Mouse (Mus musculus): ENCODE measurements around the gene Ulk3.

DNA sequence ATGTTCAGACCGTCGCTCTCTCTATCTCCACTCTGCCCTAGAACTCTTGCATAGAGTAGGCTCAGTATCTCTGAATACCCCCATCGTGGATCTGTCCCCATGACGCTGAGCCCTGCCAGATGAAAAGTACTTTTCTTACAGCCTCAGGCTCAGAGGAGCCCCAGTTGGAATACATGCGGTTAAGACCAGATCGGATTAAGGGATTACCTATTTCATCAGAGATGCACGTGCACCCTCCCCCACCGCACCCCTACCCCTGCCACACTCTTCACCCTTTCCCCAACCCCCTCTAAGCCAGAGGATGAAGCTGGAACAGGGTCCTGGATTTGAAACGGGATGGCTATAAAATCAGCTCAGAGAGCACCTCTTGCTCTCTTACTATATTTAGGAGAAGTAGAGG is 16.3 kb downstream of the Ulk3 start:
- TF ChIP-seq CTCF (IDR thresholded peaks at IDR 0.05) (no peak), POLR2A (IDR thresholded peaks at IDR 0.05; ENCODE audit: insufficient read depth, low read depth, low read length) (no peak), EP300 (IDR thresholded peaks at IDR 0.05; ENCODE audit: insufficient read depth, low read depth, low read length) (no peak)
